Mouse (Mus musculus) heart, postnatal 0 days (tissue): Measurements from ENCODE around the gene Ccdc85b. TPM values are rescaled to one million over a fixed set of nuclear protein-coding genes. Genes with fewer than 3 reads are reported as not detected.

Experiments
- ATAC-seq: fragments of 200-750 bp; cut with Nextera tagmentation; 2 replicates; pipeline ENCODE4 v1.8.0; 2017; ENCODE audit warnings: low read depth, moderate number of reproducible peaks, moderate library complexity; ENCODE audit not compliant: insufficient read depth
- DNase-seq: peaks from one replicate; pipeline ENCODE4 v3.0.0-alpha.2; 2016; ENCODE audit warnings: low spot score
- H3K27ac ChIP-seq: fragments of 300-500 bp; sonication (generic); 2 replicates; pipeline ENCODE4 v1.5.1; 2014; ENCODE audit warnings: low read depth, mild to moderate bottlenecking
- H3K27me3 ChIP-seq: fragments of 300-500 bp; sonication (generic); 2 replicates; pipeline ENCODE4 v1.6.1; 2014; ENCODE audit warnings: low read length, mixed read lengths; ENCODE audit not compliant: control insufficient read depth, insufficient read depth
- H3K36me3 ChIP-seq: fragments of 300-500 bp; sonication (generic); replicated peaks from 2 replicates; pipeline ENCODE4 v1.6.1; 2014; ENCODE audit warnings: low read length, mixed read lengths; ENCODE audit not compliant: control insufficient read depth, insufficient read depth
- H3K4me1 ChIP-seq: fragments of 300-500 bp; sonication (generic); 2 replicates; pipeline ENCODE4 v1.6.1; 2014; ENCODE audit warnings: antibody characterized with exemption; ENCODE audit not compliant: control insufficient read depth, insufficient read depth
- H3K4me2 ChIP-seq: fragments of 300-500 bp; sonication (generic); 2 replicates; pipeline ENCODE4 v1.6.1; 2014; ENCODE audit warnings: low read depth, mild to moderate bottlenecking, low read length, moderate library complexity
- H3K4me3 ChIP-seq: fragments of 300-500 bp; sonication (generic); 2 replicates; pipeline ENCODE4 v1.5.1; 2014; ENCODE audit warnings: low read depth, low read length
- H3K9ac ChIP-seq: fragments of 300-500 bp; sonication (generic); replicated peaks from 2 replicates; pipeline ENCODE4 v1.6.1; 2014; ENCODE audit warnings: low read depth, low read length, mixed read lengths
- H3K9me3 ChIP-seq: fragments of 300-500 bp; sonication (generic); replicated peaks from 2 replicates; pipeline ENCODE4 v1.6.1; 2016; ENCODE audit warnings: low read length; ENCODE audit not compliant: control insufficient read depth
- CTCF ChIP-seq: IDR thresholded peaks from 2 replicates; pipeline ENCODE4 v1.5.1; 2016; ENCODE audit warnings: antibody characterized with exemption, control low read depth, low read depth
- EP300 ChIP-seq: IDR thresholded peaks from 2 replicates; pipeline ENCODE4 v1.6.1; 2016; ENCODE audit warnings: antibody characterized with exemption, low read depth
- WGBS: fragments of 180-500 bp; shearing (Covaris S2); extraction: QIAGEN DNeasy Blood & Tissue Kit; methylation state at CpG from one replicate; pipeline ENCODE4 v1.1.7; 2014; 5-methylcytosine and 5-hydroxymethylcytosine counted together
- polyA plus RNA-seq: library from polyadenylated mRNA; unstranded; fragments of >200 nt; fragmentation: Nextera tagmentation; extraction: Ambion mirVana; gene quantifications from 2 replicates; pipeline ENCODE4 v1.2.1, GENCODE M21; 2015
- total RNA-seq: library from RNA; depleted of rRNA; stranded (reverse); fragments of >200 nt; gene quantifications from 2 replicates; pipeline ENCODE4 v1.2.3, GENCODE M21; 2014; ENCODE audit warnings: low replicate concordance

The Ccdc85b gene
- total and polyA plus RNA-seq, 2 experiments from 2014 or later, result 9.2 to 10.6 TPM

- Histone ChIP-seq H3K36me3 (peaks cover 7% of the 10 kb centered on the region), H3K9me3 (no peaks in the 10 kb centered on the region), H3K9ac (no peak overlapping the region), H3K4me1 (no peaks in the 10 kb centered on the region), H3K4me3 (no peak overlapping the region), H3K27me3 (no peaks in the 10 kb centered on the region), H3K4me2 (no peak overlapping the region), H3K27ac (no peak overlapping the region)
- TF ChIP-seq CTCF (no peak), EP300 (no peak)
- ATAC-seq, result no peak
- WGBS, result 80% methylated on average over 3 of the region's 3 CpGs
- no peak for DNase-seq
Observed at GRCm38 (mm10) chr19:5472857-5473256, 15.2 kb upstream of the Ccdc85b start.

GRCm38 (mm10) chr19:5471846-5472245 lies 14.2 kb upstream of the Ccdc85b start:
- WGBS, result 46% methylated on average over 5 of the region's 5 CpGs
- Histone ChIP-seq H3K36me3 (peaks cover 13% of the 10 kb centered on the region), H3K27me3 (no peaks in the 10 kb centered on the region), H3K27ac (no peak overlapping the region), H3K4me3 (no peak overlapping the region), H3K4me2 (no peak overlapping the region), H3K9ac (no peak overlapping the region), H3K4me1 (no peaks in the 10 kb centered on the region), H3K9me3 (no peaks in the 10 kb centered on the region)
- DNase-seq (no peak), ATAC-seq (no peak)
- TF ChIP-seq CTCF, result no peak
- TF ChIP-seq EP300, result no peak

GRCm38 (mm10) chr19:5468374-5468773 lies 10.7 kb upstream of the Ccdc85b start, which contains the start of gene Ctsw:
Gene Ctsw, minus strand, starts transcription at chr19:5468507.
- DNase-seq (no peak), ATAC-seq (no peak)
- no peaks in the 10 kb centered on the region for H3K27me3 ChIP-seq
- no peak within 1 kb of the TSS for H3K27ac ChIP-seq
- H3K4me1 ChIP-seq, result no peaks in the 10 kb centered on the region; the same call in 1 of the 2 replicates
- TF ChIP-seq CTCF, result no peak
- no peak for TF ChIP-seq EP300
- H3K4me2 ChIP-seq, result no peak within 1 kb of the TSS
- H3K9me3 ChIP-seq, result no peaks in the 10 kb centered on the region
- peaks cover 36% of the 10 kb centered on the region for H3K36me3 ChIP-seq
- H3K4me3 ChIP-seq, result no peak within 1 kb of the TSS
- WGBS, result 50% methylated on average over 5 of the region's 5 CpGs
- H3K9ac ChIP-seq, result no peak within 1 kb of the TSS

- no peak overlapping the region for H3K4me2 ChIP-seq
- H3K4me1 ChIP-seq, result no peaks in the 10 kb centered on the region; the same call in 1 of the 2 replicates
- no peak overlapping the region for H3K9ac ChIP-seq
- ATAC-seq (no peak), DNase-seq (no peak)
- no peak for TF ChIP-seq CTCF
- no peak for TF ChIP-seq EP300
- H3K27me3 ChIP-seq, result no peaks in the 10 kb centered on the region
- no peaks in the 10 kb centered on the region for H3K9me3 ChIP-seq
- H3K27ac ChIP-seq, result no peak overlapping the region
- no peak overlapping the region for H3K4me3 ChIP-seq
- peaks cover 48% of the 10 kb centered on the region for H3K36me3 ChIP-seq
- WGBS, result 83% methylated on average over 6 of the region's 6 CpGs
Observed at GRCm38 (mm10) chr19:5466916-5467500, 9.3 kb upstream of the Ccdc85b start.

GRCm38 (mm10) chr19:5465037-5465436 lies 7.3 kb upstream of the Ccdc85b start:
- no peak overlapping the region; the same call in 1 of the 2 replicates for H3K9ac ChIP-seq
- peaks cover 51% of the 10 kb centered on the region for H3K36me3 ChIP-seq
- DNase-seq (no peak), ATAC-seq (no peak)
- WGBS, result 92% methylated on average over 8 of the region's 8 CpGs
- no peak overlapping the region for H3K4me3 ChIP-seq
- H3K4me1 ChIP-seq, result peaks cover 6% of the 10 kb centered on the region
- H3K27ac ChIP-seq, result peak overlapping the region; percentile 90
- H3K9me3 ChIP-seq, result no peaks in the 10 kb centered on the region
- H3K27me3 ChIP-seq, result no peaks in the 10 kb centered on the region
- H3K4me2 ChIP-seq, result peak overlapping the region; percentile 49; the same call in 1 of the 2 replicates
- TF ChIP-seq EP300, result no peak
- TF ChIP-seq CTCF, result no peak
